Mouse (Mus musculus): ENCODE results near the gene Gm26657.

Gene Gm26657

GRCm38 (mm10) chr4:56740020-56740485 lies at the start of gene Gm26657:
Gene Gm26657 (plus strand): TSS chr4:56740070.
- no peak for DNase-seq (ENCODE audit: low spot score in 2 of 2)

DNA sequence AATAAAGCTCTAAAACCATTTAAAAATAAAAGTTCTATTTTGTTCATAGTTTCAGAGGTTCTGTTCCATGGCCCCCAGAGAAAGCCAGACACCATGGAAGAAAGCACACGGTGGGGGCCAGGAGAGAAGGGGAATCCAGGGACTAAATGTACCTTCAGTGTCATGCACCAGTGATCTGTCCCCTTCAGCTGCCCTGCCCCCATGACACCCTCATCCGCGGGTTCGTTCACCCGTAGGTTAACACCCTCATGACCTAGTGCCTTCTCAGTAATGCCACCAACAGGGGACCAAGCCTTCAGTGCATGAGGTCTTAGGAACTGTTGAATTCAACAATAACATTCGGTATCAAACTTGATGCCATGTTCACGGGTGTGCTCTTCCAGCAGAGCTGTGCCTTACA lies 43.5 kb upstream of the Gm26657 start:
- DNase-seq (ENCODE audit: low spot score in 2 of 2), result no peak

DNA sequence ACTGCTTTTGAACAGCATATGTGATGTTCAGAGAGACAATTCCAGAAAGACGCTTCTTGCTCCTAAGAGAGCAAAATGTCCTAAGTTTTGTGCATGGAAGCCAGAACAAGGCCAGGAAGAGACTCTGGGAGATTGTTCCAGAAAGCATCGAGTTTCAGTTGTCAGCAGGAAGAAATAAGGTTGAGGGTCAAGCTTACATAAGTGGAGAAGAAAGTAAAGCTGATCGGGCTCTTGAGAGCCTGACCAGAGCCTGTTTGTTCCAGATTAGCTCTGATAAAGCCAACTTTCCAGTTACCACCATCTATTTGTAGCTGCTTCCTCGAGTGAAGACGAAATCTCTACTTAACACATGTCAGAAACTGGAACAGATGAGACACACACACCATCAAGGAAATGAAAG lies 41.2 kb upstream of the Gm26657 start:
- no peak for DNase-seq (ENCODE audit: low spot score in 2 of 2)

DNA sequence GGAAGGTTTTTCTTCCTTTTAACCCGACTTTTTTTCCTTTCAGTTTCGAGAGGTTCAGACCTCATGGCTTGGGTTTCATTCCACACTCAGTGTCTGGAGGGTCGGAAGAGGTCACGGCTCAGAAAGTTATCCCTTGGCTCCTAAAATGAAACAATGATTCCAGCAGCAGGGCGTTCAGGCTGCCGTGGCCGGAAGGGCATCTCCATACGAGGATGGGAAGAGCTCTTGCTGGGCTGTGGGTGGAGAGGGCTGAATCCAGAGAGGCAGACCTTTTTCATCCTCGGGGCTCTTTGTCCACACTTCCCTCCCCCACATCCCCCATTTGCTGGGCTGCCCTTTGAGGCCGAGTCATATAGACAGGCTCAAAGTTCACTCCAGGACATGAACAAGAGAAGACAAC lies 37.6 kb upstream of the Gm26657 start:
- no peak for DNase-seq (ENCODE audit: low spot score in 2 of 2)

DNA sequence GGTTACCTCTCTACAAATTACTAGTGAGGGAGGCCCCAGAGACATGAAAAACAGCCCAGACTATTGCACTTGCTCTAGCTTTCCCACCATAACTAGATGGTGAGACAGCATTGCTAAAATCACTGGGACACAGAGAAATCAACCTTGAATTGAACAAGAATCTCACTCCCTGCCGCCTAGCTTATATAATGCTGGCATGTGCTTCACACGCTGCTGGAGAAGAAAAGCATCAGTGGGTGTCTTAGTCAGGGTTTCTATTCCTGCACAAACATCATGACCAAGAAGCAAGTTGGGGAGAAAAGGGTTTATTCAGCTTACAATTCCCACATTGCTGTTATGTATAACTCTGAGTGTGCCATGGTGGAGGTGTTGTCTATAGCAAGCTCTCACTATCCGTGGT lies 26.7 kb upstream of the Gm26657 start:
- DNase-seq (ENCODE audit: low spot score in 2 of 2), result peak; percentile 55 to 63

- no peak for DNase-seq (ENCODE audit: low spot score in 2 of 2)
Measured at GRCm38 (mm10) chr4:56716801-56717200, 23.1 kb upstream of the Gm26657 start.

GRCm38 (mm10) chr4:56717932-56718331 lies 21.9 kb upstream of the Gm26657 start:
- DNase-seq (ENCODE audit: low spot score in 2 of 2), result no peak

- no peak for DNase-seq (ENCODE audit: low spot score in 2 of 2)
Measured at GRCm38 (mm10) chr4:56718573-56719442, 21.1 kb upstream of the Gm26657 start.

- DNase-seq (ENCODE audit: low spot score in 2 of 2), result no peak
Measured at GRCm38 (mm10) chr4:56719456-56719855, 20.4 kb upstream of the Gm26657 start.

- peak in 1 of 2 experiments; percentile 39 for DNase-seq (ENCODE audit: low spot score in 2 of 2)
Measured at GRCm38 (mm10) chr4:56720403-56720802, 19.5 kb upstream of the Gm26657 start.

DNA sequence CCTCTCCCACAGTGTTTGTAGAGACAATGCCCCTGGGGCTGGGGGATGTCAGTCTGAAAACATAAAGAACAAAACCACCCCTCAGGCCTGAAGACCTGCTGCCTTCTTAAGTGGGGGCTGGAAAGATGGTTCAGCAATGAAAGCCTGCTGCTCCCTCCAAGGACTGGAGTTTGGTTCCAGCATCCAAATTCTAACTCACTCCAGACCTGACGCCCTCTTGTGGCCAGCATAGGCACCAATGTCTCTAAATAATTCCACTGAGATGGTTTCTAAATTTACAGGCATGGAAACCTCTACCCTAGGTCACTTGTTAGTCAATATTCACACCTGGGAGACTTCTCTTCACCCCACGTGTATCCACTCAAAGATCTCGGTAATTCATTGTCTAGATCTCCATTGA lies 18.4 kb upstream of the Gm26657 start:
- peak in 1 of 2 experiments; percentile 35 for DNase-seq (ENCODE audit: low spot score in 2 of 2)

GRCm38 (mm10) chr4:56722346-56722745 lies 17.5 kb upstream of the Gm26657 start:
- DNase-seq (ENCODE audit: low spot score in 2 of 2), result no peak

GRCm38 (mm10) chr4:56723237-56723636 lies 16.6 kb upstream of the Gm26657 start:
- DNase-seq (ENCODE audit: low spot score in 2 of 2), result no peak

DNA sequence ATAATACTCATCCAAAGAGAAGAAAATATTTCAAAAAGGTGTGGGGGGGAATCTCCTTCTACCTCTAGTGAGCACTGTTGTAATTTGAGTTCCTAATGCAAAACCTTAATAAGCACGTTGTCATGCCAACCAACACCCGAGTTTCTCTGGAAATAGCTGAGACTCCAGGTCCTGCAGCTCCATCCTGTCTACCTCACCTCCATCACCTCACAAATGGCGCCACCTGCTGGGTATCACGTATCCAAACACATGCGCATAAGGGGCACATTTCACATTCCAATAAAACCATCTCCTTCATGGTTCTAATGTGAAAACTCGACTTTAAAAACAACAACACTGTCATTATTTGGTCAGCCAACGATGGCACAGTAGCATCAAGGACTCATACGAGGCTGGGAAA lies 14.0 kb upstream of the Gm26657 start:
- DNase-seq (ENCODE audit: low spot score in 2 of 2), result peak in 1 of 2 experiments; percentile 39

DNA sequence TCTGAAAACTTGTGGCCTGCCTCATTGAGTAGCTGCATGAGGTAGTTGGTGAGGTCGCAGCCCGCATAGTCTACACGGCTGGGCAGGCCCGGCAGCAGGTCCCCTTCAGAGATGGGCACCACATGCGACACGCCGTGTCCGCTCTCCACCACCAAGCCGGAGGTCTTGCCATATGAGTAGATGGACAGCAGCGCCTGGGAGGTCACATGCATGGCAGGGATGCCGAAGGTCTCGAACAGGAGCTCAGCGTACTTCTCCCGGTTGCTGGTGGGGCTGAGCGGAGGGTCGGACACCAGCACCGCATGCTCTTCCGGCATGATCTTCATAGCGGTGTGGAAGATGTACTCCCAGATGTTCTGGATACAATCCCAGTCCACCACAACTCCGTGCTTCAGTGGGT lies 741 bp downstream of the Gm26657 start:
- DNase-seq (ENCODE audit: low spot score in 2 of 2), result no peak

GRCm38 (mm10) chr4:56741041-56741493 lies 1.2 kb downstream of the Gm26657 start, which contains the start of gene Actl7b:
Gene Actl7b (minus strand): TSS chr4:56741443.
- no peak for DNase-seq (ENCODE audit: low spot score in 2 of 2)

- no peak for DNase-seq (ENCODE audit: low spot score in 2 of 2)
Measured at GRCm38 (mm10) chr4:56742698-56743097, 2.8 kb downstream of the Gm26657 start.

DNA sequence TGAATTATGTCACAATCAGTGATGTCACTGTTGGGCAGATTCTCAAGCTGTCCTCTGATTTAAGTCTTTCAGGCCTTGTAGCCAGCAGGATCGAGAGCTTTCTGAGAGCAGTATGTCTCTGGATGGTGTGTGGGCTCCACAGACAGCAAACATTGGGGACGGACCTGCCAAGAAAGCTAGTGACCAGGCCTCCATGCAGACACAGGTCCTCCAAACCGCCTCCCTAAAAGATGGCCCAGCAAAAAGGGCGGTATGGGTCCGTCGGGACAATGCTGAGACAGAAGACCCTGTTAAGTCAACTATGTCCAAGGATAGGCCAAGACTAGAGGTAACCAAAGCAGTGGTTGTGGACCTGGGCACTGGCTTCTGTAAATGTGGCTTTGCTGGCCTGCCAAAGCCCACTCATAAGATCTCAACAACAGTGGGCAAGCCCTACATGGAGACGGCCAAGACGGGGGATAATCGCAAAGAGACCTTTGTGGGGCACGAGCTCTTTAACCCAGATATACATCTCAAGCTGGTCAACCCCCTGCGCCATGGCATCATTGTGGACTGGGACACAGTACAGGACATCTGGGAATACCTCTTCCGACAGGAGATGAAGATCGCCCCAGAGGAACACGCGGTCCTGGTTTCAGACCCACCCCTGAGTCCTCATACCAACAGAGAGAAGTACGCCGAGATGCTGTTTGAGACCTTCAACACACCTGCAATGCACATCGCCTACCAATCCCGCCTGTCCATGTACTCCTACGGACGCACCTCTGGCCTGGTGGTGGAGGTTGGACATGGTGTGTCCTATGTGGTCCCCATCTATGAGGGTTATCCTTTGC lies 3.7 kb downstream of the Gm26657 start, which contains the start of gene Actl7a:
TSS of gene Actl7a (plus strand) at position 51 of the 833 bp plus-strand sequence.
- DNase-seq (ENCODE audit: low spot score in 2 of 2), result no peak

- no peak for DNase-seq (ENCODE audit: low spot score in 2 of 2)
Measured at GRCm38 (mm10) chr4:56746345-56746744, 6.5 kb downstream of the Gm26657 start.

GRCm38 (mm10) chr4:56747456-56747855 lies 7.6 kb downstream of the Gm26657 start:
- DNase-seq (ENCODE audit: low spot score in 2 of 2), result no peak

DNA sequence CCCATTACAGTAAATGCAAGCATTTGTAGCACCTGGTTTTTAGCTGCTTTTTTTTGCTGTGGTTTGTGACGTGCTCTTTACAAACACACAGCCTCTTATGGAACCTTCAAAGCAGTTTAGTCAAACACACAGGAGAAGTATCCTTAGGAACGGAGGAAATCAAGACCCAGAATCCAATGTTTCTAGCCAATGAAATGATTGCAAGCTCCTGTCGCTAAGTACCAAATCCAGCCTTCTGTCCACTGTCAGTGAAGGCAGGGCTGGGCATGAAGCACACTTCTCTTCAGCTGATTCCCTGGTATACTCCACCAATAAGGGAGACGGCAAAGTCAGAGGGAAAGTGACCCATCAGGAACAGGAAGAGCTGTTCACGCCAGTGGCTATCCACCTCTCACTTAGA lies 16.2 kb downstream of the Gm26657 start:
- DNase-seq (ENCODE audit: low spot score in 2 of 2), result no peak

GRCm38 (mm10) chr4:56756966-56757600 lies 17.2 kb downstream of the Gm26657 start:
- DNase-seq (ENCODE audit: low spot score in 2 of 2), result no peak

All from right cerebral cortex, adult 2 months (tissue).